Mouse (Mus musculus): ENCODE data around the gene Olfr872. TPM values are rescaled to one million over a fixed set of nuclear protein-coding genes. Genes with fewer than 3 reads are reported as not detected.

The Olfr872 gene
- total RNA-seq (2023): not detected

GRCm38 (mm10) chr9:20236819-20237218, at the start of gene Olfr872:
Gene Olfr872, plus strand, starts transcription at chr9:20237119.

GRCm38 (mm10) chr9:20211907-20212306, 25.0 kb upstream of the Olfr872 start, which contains the start of gene Olfr871:
Gene Olfr871, plus strand, starts transcription at chr9:20212207.

GRCm38 (mm10) chr9:20282051-20282450, 45.1 kb downstream of the Olfr872 start, which contains the start of gene Olfr39:
Gene Olfr39, plus strand, starts transcription at chr9:20282351.

GRCm38 (mm10) chr9:20298232-20298631, 61.3 kb downstream of the Olfr872 start, which contains the start of gene Olfr873:
Gene Olfr873, plus strand, starts transcription at chr9:20298532.

Other genes with a start within 250 kb of the Olfr872 start
- not detected for gene Olfr866, start 209.1 kb upstream of the Olfr872 start, total RNA-seq (2023)
- not detected for gene Olfr867, start 179.6 kb upstream of the Olfr872 start, total RNA-seq (2023)
- gene Olfr868, start 138.5 kb upstream of the Olfr872 start, total RNA-seq (2023): not detected
- not detected for gene Olfr869, start 108.1 kb upstream of the Olfr872 start, total RNA-seq (2023)
- gene Olfr870, start 63.1 kb upstream of the Olfr872 start, total RNA-seq (2023): not detected
- not detected for gene Olfr871, start 24.9 kb upstream of the Olfr872 start, total RNA-seq (2023)
- not detected for gene Olfr39, start 45.2 kb downstream of the Olfr872 start, total RNA-seq (2023)
- gene Olfr873, start 61.4 kb downstream of the Olfr872 start, total RNA-seq (2023): not detected
- not detected for gene Olfr18, start 99.0 kb downstream of the Olfr872 start, total RNA-seq (2023)
- gene Zfp560, start 148.1 kb downstream of the Olfr872 start, total RNA-seq (2023): 10 to 100 TPM in 1 of 2 experiments, 1 to 10 TPM in 1; 7.3 to 10.5 TPM
- gene Zfp26, start 223.0 kb downstream of the Olfr872 start, total RNA-seq (2023): 10 to 100 TPM; 44.4 to 50.1 TPM